Mouse (Mus musculus): ENCODE data around the gene Cby3.
A peak's percentile ranks its signal among the peaks of the same experiment; 100 is the strongest.
"Not testable (repeated sequence)": the region's sequence is repeated elsewhere in the genome, so short reads cannot be mapped to it uniquely, and the experiment has no call there.

Gene Cby3

GRCm38 (mm10) chr11:50361282-50361681 lies 7.0 kb downstream of the Cby3 start:
- DNase-seq (ENCODE audit: low spot score in 2 of 2): not testable (repeated sequence)

GRCm38 (mm10) chr11:50364548-50364947 lies 10.3 kb downstream of the Cby3 start:
- peak; percentile 86 to 91 for DNase-seq (ENCODE audit: low spot score in 2 of 2)

DNA sequence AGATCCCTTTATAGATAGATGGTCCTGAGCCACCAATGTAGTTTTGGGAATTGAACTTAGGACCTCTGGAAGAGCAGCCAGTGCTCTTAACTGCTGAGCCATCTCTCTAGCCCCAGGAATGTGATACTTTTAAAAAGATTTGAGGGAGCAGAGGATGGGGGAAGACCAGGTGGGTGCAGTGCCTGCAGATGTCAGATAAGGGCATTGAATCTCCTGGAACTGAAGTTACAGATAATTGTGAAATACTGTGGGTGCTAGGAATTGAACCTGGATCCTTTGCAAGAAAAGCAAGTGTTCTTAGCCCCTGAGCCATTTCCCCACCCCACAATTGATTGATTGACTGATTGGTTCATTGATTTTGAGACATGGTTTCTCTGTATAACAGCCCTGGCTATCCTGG lies 11.1 kb downstream of the Cby3 start:
- DNase-seq (ENCODE audit: low spot score in 2 of 2): no peak

DNA sequence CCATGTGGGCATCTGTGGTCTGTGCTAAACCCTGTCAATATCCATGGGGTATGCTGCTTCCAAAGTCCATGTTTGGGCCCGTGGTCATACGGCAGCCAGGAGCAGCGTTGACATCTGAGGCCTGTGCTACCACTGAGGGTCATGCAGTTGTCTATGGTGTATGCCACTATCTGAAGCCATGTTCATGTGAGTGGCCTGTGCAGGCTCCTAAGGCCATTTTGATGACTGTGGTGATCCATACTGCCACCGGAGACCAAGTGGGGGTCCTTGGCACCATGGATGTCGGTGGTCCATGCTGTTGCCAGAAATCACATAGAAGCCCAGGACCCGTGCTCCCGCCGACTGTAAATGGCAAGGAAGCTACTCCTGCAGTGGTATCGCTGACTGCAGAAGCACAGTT lies 13.3 kb downstream of the Cby3 start:
- no peak for DNase-seq (ENCODE audit: low spot score in 2 of 2)

DNA sequence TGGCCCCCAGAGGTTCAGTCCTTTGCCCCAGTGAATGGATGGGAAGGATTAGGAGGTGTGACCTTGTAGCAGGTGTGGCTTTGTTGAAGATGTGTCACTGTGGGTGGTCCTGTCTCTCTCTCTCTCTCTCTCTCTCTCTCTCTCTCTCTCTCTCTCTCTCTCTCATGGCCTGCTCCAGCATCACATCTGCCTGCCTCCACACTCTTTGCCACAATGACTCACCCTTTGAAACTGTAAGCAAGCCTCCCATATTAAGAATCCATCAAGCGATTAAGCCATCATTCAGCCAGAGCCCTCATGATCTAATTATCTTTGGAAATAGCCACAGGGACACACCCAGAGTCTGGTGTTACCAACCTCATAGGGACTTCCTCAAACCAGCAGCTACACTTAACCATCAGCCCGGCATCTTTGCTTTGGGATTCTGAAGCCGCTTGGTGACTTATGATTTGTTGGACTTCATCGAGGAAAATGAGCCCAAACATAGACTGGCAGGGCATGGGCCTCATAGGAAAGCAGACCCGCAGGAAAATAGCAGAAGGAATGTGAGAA lies 15.2 kb downstream of the Cby3 start:
- DNase-seq (ENCODE audit: low spot score in 2 of 2): no peak

DNA sequence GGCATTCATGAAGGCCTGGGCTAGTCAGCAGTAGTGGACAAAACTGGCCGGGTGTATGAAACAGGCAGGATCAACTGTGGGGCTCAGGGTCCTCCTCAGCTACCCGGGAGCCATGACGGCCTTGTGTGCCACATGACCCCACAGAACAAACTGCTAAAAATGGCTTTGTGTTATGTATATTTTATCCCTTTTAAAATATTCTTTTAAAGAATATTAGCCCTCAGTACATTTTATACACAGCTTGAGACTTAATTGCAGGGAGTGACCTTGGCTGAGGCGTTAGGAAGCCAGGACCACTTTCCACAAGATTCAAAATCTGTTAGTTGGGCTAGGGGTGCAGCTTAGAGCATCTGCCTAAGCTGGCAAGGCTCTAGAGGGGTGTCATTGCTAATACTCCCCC lies 16.7 kb downstream of the Cby3 start:
- DNase-seq (ENCODE audit: low spot score in 2 of 2): no peak

DNA sequence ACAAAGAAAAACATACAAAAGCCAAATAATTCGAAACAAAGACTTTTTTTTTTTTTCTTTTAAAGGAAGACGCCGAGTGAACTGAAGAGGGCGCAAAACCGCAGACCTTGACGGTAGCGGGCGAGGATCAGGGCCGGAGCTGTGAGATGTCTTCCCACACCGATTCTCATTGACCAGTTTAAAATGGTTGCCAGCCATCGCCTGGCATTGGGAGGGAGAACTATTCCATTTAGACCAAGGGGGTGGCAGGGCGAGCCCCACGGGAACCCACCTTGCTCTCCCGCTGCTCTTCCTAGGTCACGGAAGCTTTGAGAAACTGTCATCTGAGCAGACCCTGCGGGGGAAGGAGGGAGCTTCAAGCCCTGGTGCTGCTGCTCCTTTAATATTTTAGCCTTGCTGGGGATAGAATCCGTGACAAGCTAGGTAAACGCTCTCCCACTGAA lies 17.2 kb downstream of the Cby3 start:
- peak; percentile 37 to 51 for DNase-seq (ENCODE audit: low spot score in 2 of 2)

GRCm38 (mm10) chr11:50371911-50372310 lies 17.6 kb downstream of the Cby3 start:
- no peak for DNase-seq (ENCODE audit: low spot score in 2 of 2)

GRCm38 (mm10) chr11:50373086-50373485 lies 18.8 kb downstream of the Cby3 start:
- DNase-seq (ENCODE audit: low spot score in 2 of 2): no peak

DNA sequence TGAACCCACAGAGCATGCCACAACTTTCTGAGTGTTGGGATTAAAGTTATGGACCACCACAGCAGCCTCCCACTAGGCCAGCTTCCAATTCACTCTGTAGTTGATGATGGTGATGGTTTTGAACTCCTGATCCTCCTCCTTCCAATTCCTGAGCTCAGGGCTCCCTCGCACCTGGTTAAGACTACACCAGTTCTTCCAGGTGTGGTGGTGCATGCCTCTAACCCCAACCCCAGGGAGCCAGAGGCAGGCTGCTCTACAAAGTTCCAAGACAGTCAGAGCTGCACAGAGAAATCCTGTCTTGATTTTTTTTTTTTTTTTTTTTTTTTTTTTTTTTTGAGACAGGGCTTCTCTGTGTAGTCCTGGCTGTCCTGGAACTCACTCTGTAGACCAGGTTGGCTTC lies 19.4 kb downstream of the Cby3 start:
- no peak for DNase-seq (ENCODE audit: low spot score in 2 of 2)

- no peak for DNase-seq (ENCODE audit: low spot score in 2 of 2)
Observed at GRCm38 (mm10) chr11:50374286-50375015, 20.2 kb downstream of the Cby3 start.

GRCm38 (mm10) chr11:50375421-50375820 lies 21.2 kb downstream of the Cby3 start:
- DNase-seq (ENCODE audit: low spot score in 2 of 2): no peak

- no peak for DNase-seq (ENCODE audit: low spot score in 2 of 2)
Observed at GRCm38 (mm10) chr11:50376156-50376790, 22.0 kb downstream of the Cby3 start.

- peak; percentile 98 to 99 for DNase-seq (ENCODE audit: low spot score in 2 of 2)
Observed at GRCm38 (mm10) chr11:50376911-50377891, 22.9 kb downstream of the Cby3 start, which contains the start of gene Hnrnph1. Gene Hnrnph1, plus strand, starts transcription at chr11:50376990.

DNA sequence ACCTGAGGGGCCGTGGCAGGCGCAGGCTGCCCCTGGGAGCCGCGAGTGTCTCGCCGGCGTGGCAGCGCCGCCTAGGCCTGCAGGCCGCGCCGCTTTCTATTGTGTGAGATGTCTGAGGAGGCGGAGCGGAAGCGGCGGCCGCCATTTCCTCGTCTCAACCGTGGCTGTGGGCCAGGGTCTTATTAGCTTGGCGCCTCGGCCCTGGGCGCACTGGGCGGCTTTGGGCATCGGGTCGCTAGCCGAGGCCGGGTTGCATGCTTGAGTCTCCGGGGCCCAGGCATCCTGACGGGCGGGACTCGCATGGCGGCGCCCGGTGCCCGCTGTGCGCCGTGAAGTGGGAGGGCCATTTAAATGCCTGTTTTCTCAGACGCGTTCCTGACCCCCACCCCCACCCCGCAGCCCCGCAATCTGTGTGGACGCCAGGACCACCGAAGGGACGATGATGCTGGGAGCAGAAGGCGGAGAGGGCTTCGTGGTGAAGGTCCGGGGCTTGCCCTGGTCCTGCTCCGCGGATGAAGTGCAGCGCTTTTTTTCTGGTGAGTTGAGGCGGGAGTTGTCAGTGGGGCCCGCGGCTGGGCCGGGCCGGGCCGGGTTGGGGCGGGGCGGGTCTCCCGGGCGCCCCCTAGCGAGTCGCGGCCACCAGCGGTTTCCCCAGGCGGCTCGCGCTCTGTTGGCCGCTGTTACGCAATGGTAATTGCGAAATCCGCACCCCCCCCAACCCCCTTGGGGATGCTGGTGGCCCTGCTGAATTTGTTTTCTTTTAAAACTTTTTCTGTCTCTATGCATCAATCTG lies 23.8 kb downstream of the Cby3 start:
- peak; percentile 73 to 81 for DNase-seq (ENCODE audit: low spot score in 2 of 2)

GRCm38 (mm10) chr11:50379023-50379752 lies 24.9 kb downstream of the Cby3 start:
- no peak for DNase-seq (ENCODE audit: low spot score in 2 of 2)

GRCm38 (mm10) chr11:50381311-50381710 lies 27.0 kb downstream of the Cby3 start:
- DNase-seq (ENCODE audit: low spot score in 2 of 2): no peak

GRCm38 (mm10) chr11:50387167-50387679 lies 33.0 kb downstream of the Cby3 start:
- no peak for DNase-seq (ENCODE audit: low spot score in 2 of 2)

- no peak for DNase-seq (ENCODE audit: low spot score in 2 of 2)
Observed at GRCm38 (mm10) chr11:50387697-50388096, 33.4 kb downstream of the Cby3 start.
